Mouse (Mus musculus): ENCODE measurements around the gene Disp1. TPM values are rescaled to one million over a fixed set of nuclear protein-coding genes. Genes with fewer than 3 reads are reported as not detected.

Gene Disp1
- polyA plus RNA-seq, 1 experiment from 2014 or later: 12.3 TPM

DNA sequence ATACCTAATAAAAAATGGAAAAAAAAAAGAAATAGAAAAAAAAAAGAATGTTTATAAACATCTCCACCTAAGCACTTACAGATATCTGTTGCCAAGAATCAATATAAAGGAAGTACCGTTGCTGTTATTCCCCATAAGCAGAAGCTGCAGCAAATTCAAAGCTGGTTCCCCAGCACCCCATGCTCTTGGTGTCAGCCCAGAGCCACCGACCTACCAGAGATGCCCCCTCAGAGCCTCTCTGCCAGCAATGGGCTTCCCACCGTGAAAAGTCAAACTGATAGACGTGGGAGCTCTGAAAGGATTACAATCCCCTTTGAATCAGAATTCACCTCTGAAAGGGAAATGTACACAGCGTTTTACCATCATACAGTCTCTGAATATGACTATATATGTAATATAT is 78.8 kb downstream of the Disp1 start:
- H3K4me1 ChIP-seq (ENCODE audit: control insufficient read depth, insufficient read depth, low read length): peaks cover 26% of the 10 kb centered on the region; the same call in 1 of the 2 replicates

DNA sequence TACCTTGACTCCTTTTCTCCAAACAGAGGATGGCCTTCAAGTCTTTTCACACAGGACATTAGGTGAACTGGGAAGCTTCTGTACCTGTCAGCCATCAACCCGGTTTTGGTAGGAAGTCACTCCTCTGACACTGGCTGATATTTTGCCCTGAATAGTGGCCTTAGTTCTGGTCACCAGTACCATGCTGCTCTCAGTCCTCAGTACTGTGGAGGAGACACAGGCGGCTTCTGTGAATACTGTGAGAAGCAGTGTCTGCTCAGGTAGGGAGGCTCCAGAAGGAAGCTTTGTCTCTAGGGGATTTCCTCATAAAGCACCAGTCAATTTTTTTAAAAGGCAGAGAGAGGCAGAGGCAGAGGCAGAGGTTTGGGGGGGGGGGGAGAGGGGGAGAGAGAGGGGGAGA is 80.0 kb downstream of the Disp1 start:
- Histone ChIP-seq H3K4me1 (ENCODE audit: control insufficient read depth, insufficient read depth, low read length) (peaks cover 18% of the 10 kb centered on the region; the same call in 1 of the 2 replicates), H3K9ac (replicated peaks; ENCODE audit: low read depth, low read length) (no peak overlapping the region), H3K9me3 (ENCODE audit: control insufficient read depth, low read depth, low read length) (no peaks in the 10 kb centered on the region), H3K27ac (ENCODE audit: low read length) (no peak overlapping the region), H3K27me3 (ENCODE audit: control insufficient read depth, insufficient read depth, low read length) (no peaks in the 10 kb centered on the region), H3K36me3 (ENCODE audit: control insufficient read depth, insufficient read depth, low read length) (no peaks in the 10 kb centered on the region), H3K4me2 (replicated peaks; ENCODE audit: low read depth, low read length) (no peak overlapping the region), H3K4me3 (ENCODE audit: low read depth, low read length) (no peak overlapping the region)
- 53% methylated on average over 2 of the region's 2 CpGs for whole genome bisulfite sequencing
- no peak for ATAC-seq (ENCODE audit: insufficient number of reproducible peaks, insufficient read depth, low FRiP score, low read depth)

More for the DNA sequence above, 78.8 kb downstream of the Disp1 start:
- 73% methylated on average over 5 of the region's 5 CpGs for WGBS
- Histone ChIP-seq H3K27me3 (ENCODE audit: control insufficient read depth, insufficient read depth, low read length) (no peaks in the 10 kb centered on the region), H3K27ac (ENCODE audit: low read length) (no peak overlapping the region), H3K4me2 (replicated peaks; ENCODE audit: low read depth, low read length) (no peak overlapping the region), H3K36me3 (ENCODE audit: control insufficient read depth, insufficient read depth, low read length) (no peaks in the 10 kb centered on the region), H3K4me3 (ENCODE audit: low read depth, low read length) (no peak overlapping the region), H3K9me3 (ENCODE audit: control insufficient read depth, low read depth, low read length) (no peaks in the 10 kb centered on the region), H3K9ac (replicated peaks; ENCODE audit: low read depth, low read length) (no peak overlapping the region)
- no peak for ATAC-seq (ENCODE audit: insufficient number of reproducible peaks, insufficient read depth, low FRiP score, low read depth)

DNA sequence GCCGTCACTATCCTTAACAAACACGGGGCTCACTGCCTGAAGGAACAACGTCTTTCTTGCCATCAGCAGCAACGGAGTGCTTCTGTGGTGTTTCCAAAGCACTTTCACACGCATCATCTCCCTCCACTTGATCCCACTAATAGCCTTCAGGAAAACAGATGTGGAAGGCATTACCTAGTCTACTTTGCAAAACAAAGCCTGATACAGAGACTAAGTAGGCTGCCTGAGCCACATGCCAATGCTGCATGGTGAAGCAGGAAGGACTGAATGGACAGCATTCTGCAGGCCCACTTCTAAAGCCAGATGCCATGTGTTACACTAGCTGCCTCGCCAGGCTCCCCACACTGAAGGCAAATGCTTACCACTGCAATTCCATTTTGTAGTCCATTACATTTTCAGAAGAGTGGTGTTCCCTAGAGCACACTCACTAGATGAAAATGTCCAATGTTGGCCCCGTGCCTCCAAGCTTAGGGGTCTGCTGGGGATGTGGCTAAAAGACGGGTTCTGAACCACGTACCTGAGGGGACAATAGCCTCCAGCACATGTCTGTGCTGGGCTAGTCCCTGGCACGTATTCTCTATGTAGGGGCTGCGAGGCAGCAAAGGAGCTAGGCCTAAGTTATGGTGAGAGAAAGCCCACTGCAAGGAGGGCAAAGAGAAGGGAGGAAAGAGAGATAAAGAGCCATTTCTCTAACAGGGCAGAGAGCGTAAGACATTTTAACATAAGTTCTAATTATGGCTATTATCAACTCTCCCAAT is 80.6 kb downstream of the Disp1 start:
- no peak overlapping the region for H3K4me3 ChIP-seq (ENCODE audit: low read depth, low read length)
- H3K4me2 ChIP-seq (replicated peaks; ENCODE audit: low read depth, low read length): no peak overlapping the region
- H3K27ac ChIP-seq (ENCODE audit: low read length): no peak overlapping the region
- H3K4me1 ChIP-seq (ENCODE audit: control insufficient read depth, insufficient read depth, low read length): peaks cover 15% of the 10 kb centered on the region; the same call in 1 of the 2 replicates
- no peaks in the 10 kb centered on the region for H3K36me3 ChIP-seq (ENCODE audit: control insufficient read depth, insufficient read depth, low read length)
- ATAC-seq (ENCODE audit: insufficient number of reproducible peaks, insufficient read depth, low FRiP score, low read depth): no peak
- H3K9me3 ChIP-seq (ENCODE audit: control insufficient read depth, low read depth, low read length): no peaks in the 10 kb centered on the region
- no peak overlapping the region for H3K9ac ChIP-seq (replicated peaks; ENCODE audit: low read depth, low read length)
- 76% methylated on average over 12 of the region's 12 CpGs for WGBS
- no peaks in the 10 kb centered on the region for H3K27me3 ChIP-seq (ENCODE audit: control insufficient read depth, insufficient read depth, low read length)

DNA sequence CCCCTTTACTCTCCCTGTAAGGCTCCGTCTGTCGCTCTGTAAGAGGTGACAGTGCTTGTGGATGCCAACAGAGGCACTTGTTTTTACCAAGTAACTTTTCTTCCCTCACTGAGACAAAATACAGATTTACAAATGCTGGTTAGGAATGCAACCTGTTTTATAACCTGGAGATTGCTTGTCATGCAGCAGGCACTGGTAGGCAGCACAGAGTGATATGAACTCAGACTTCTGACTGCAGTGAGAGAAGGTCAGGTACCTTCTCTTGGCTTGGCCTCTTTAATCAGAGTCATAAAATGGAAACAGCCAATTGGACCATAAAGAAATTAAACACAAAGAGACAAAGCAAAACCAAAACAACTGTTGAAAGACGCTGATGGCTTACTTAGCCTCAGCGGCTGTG is 83.2 kb downstream of the Disp1 start:
- Histone ChIP-seq H3K36me3 (ENCODE audit: control insufficient read depth, insufficient read depth, low read length) (0 out of 2 replicates have a peak, but pooled peaks cover 3% of the 10 kb centered on the region), H3K4me2 (replicated peaks; ENCODE audit: low read depth, low read length) (no peak overlapping the region), H3K9ac (replicated peaks; ENCODE audit: low read depth, low read length) (no peak overlapping the region), H3K9me3 (ENCODE audit: control insufficient read depth, low read depth, low read length) (no peaks in the 10 kb centered on the region), H3K4me3 (ENCODE audit: low read depth, low read length) (no peak overlapping the region), H3K4me1 (ENCODE audit: control insufficient read depth, insufficient read depth, low read length) (peaks cover 13% of the 10 kb centered on the region; the same call in 1 of the 2 replicates), H3K27ac (ENCODE audit: low read length) (no peak overlapping the region), H3K27me3 (ENCODE audit: control insufficient read depth, insufficient read depth, low read length) (no peaks in the 10 kb centered on the region)
- WGBS: 58% methylated on average over 4 of the region's 4 CpGs
- no peak for ATAC-seq (ENCODE audit: insufficient number of reproducible peaks, insufficient read depth, low FRiP score, low read depth)

DNA sequence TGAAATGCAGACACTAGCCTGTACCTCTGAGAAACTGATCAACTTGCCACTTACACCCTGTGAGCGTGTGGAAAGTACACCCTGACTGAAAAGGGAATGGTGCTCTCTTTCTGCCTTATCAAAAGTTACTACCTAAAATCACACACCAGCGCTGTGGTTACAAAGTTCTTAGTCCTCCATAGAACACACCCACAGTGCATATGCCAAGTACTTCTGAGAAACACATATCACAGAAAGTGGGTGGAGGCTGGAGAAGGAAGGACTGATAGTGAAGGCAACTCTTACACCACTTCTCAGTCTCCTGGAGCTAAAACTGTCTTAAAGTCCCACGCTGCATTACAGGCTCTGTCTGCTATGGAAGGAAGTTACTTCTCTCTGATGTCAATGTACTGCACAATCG is 86.9 kb downstream of the Disp1 start:
- Histone ChIP-seq H3K36me3 (ENCODE audit: control insufficient read depth, insufficient read depth, low read length) (0 out of 2 replicates have a peak, but pooled peaks cover 3% of the 10 kb centered on the region), H3K4me3 (ENCODE audit: low read depth, low read length) (no peak overlapping the region), H3K27me3 (ENCODE audit: control insufficient read depth, insufficient read depth, low read length) (no peaks in the 10 kb centered on the region), H3K4me1 (ENCODE audit: control insufficient read depth, insufficient read depth, low read length) (peaks cover 10% of the 10 kb centered on the region; the same call in 1 of the 2 replicates), H3K27ac (ENCODE audit: low read length) (no peak overlapping the region), H3K9me3 (ENCODE audit: control insufficient read depth, low read depth, low read length) (no peaks in the 10 kb centered on the region), H3K9ac (replicated peaks; ENCODE audit: low read depth, low read length) (no peak overlapping the region), H3K4me2 (replicated peaks; ENCODE audit: low read depth, low read length) (no peak overlapping the region)
- peak; percentile 53 for ATAC-seq (ENCODE audit: insufficient number of reproducible peaks, insufficient read depth, low FRiP score, low read depth)
- WGBS: 84% methylated on average over 4 of the region's 4 CpGs

DNA sequence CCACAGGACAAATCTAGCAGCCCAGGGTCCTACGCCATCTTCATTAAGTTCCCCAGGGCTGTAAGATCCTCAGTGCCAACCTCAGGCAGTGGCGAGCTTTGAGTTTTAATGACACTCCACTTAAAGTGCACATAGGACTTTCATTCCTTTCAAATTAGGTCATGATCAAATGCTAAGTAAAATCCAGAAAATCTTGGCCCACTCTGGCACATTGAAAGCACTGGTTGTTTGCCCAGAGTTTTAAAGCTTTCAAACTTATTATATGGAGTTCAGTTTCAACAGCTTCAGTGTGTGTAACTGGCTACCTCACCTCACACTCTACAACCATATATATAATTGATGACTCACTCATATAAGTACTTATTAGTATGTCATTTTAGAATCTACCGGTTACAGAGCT is 87.9 kb downstream of the Disp1 start:
- 0 out of 2 replicates have a peak, but pooled peaks cover 3% of the 10 kb centered on the region for H3K36me3 ChIP-seq (ENCODE audit: control insufficient read depth, insufficient read depth, low read length)
- H3K9ac ChIP-seq (replicated peaks; ENCODE audit: low read depth, low read length): no peak overlapping the region
- WGBS: 85% methylated on average over 3 of the region's 3 CpGs
- H3K9me3 ChIP-seq (ENCODE audit: control insufficient read depth, low read depth, low read length): no peaks in the 10 kb centered on the region
- no peak for ATAC-seq (ENCODE audit: insufficient number of reproducible peaks, insufficient read depth, low FRiP score, low read depth)
- no peak overlapping the region for H3K4me3 ChIP-seq (ENCODE audit: low read depth, low read length)
- H3K27ac ChIP-seq (ENCODE audit: low read length): no peak overlapping the region
- H3K4me2 ChIP-seq (replicated peaks; ENCODE audit: low read depth, low read length): no peak overlapping the region
- no peaks in the 10 kb centered on the region for H3K27me3 ChIP-seq (ENCODE audit: control insufficient read depth, insufficient read depth, low read length)
- peaks cover 9% of the 10 kb centered on the region; the same call in 1 of the 2 replicates for H3K4me1 ChIP-seq (ENCODE audit: control insufficient read depth, insufficient read depth, low read length)

DNA sequence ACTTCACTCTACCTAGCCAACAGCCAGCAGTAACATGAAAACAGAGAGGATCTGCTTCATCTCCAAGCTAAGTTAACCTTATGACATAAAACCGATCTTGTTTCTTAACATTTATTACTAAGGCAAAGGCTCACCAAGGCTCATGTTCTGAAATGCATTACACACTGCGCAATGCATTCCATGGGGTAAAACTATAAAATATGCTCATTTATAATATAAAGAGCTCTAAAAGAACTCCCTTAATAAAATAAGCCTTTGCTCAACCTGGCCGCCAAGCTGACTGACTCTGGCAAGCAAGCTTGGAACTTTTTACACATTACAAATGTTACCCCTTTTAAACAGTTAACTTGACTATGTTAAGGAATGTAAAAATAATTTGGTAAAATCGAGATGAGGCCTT is 94.1 kb downstream of the Disp1 start:
- Histone ChIP-seq H3K9me3 (ENCODE audit: control insufficient read depth, low read depth, low read length) (no peaks in the 10 kb centered on the region), H3K4me3 (ENCODE audit: low read depth, low read length) (no peak overlapping the region), H3K9ac (replicated peaks; ENCODE audit: low read depth, low read length) (no peak overlapping the region), H3K27ac (ENCODE audit: low read length) (no peak overlapping the region), H3K4me1 (ENCODE audit: control insufficient read depth, insufficient read depth, low read length) (peaks cover 2% of the 10 kb centered on the region; the same call in 1 of the 2 replicates), H3K4me2 (replicated peaks; ENCODE audit: low read depth, low read length) (no peak overlapping the region), H3K27me3 (ENCODE audit: control insufficient read depth, insufficient read depth, low read length) (no peaks in the 10 kb centered on the region), H3K36me3 (ENCODE audit: control insufficient read depth, insufficient read depth, low read length) (no peaks in the 10 kb centered on the region)
- ATAC-seq (ENCODE audit: insufficient number of reproducible peaks, insufficient read depth, low FRiP score, low read depth): no peak
- 55% methylated on average over 4 of the region's 4 CpGs for WGBS

DNA sequence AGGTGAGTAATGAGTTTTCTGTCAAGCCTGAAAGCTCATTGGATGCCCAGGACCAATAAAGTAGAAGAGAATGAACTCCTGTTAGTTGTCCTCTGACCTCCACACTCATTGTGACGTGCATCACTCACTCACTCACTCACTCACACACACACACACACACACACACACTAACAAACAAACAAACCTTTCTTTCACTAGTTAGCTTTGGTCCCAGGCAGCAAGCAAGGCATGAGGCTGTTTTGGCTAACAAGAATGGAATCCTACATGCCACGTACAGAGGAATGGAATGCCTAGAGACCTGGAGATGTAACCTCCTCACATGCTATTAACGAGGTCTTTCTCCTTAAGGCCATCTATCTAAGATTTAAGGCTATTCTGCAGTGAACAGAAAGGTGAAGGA is 97.6 kb downstream of the Disp1 start:
- Histone ChIP-seq H3K4me1 (ENCODE audit: control insufficient read depth, insufficient read depth, low read length) (peaks cover 2% of the 10 kb centered on the region; the same call in 1 of the 2 replicates), H3K27me3 (ENCODE audit: control insufficient read depth, insufficient read depth, low read length) (no peaks in the 10 kb centered on the region), H3K4me3 (ENCODE audit: low read depth, low read length) (no peak overlapping the region), H3K9me3 (ENCODE audit: control insufficient read depth, low read depth, low read length) (no peaks in the 10 kb centered on the region), H3K4me2 (replicated peaks; ENCODE audit: low read depth, low read length) (no peak overlapping the region), H3K36me3 (ENCODE audit: control insufficient read depth, insufficient read depth, low read length) (no peaks in the 10 kb centered on the region), H3K9ac (replicated peaks; ENCODE audit: low read depth, low read length) (no peak overlapping the region), H3K27ac (ENCODE audit: low read length) (no peak overlapping the region)
- 51% methylated on average over 3 of the region's 3 CpGs for WGBS
- ATAC-seq (ENCODE audit: insufficient number of reproducible peaks, insufficient read depth, low FRiP score, low read depth): no peak
